Mouse (Mus musculus) hindbrain, embryonic 13.5 days (tissue): Measurements from ENCODE around the gene Tmem200b. TPM values are rescaled to one million over a fixed set of nuclear protein-coding genes. Genes with fewer than 3 reads are reported as not detected.

Experiments used
- ATAC-seq: fragments of 200-750 bp; cut with Nextera tagmentation; 2 replicates; pipeline ENCODE4 v1.8.0; 2017; ENCODE audit warnings: moderate TSS enrichment; ENCODE audit not compliant: low FRiP score
- H3K27ac ChIP-seq: fragments of 300-500 bp; sonication (generic); 2 replicates; pipeline ENCODE4 v1.5.1; 2015; ENCODE audit warnings: inconsistent platforms, mild to moderate bottlenecking, moderate library complexity
- H3K27me3 ChIP-seq: fragments of 300-500 bp; sonication (generic); 2 replicates; pipeline ENCODE4 v1.6.1; 2015; ENCODE audit warnings: mild to moderate bottlenecking, inconsistent platforms
- H3K36me3 ChIP-seq: fragments of 300-500 bp; sonication (generic); 2 replicates; pipeline ENCODE4 v1.6.1; 2015; ENCODE audit warnings: mild to moderate bottlenecking, inconsistent platforms
- H3K4me1 ChIP-seq: fragments of 300-500 bp; sonication (generic); replicated peaks from 2 replicates; pipeline ENCODE4 v1.6.1; 2015; ENCODE audit warnings: inconsistent platforms
- H3K4me2 ChIP-seq: fragments of 300-500 bp; sonication (generic); 2 replicates; pipeline ENCODE4 v1.6.1; 2015; ENCODE audit warnings: inconsistent platforms, mild to moderate bottlenecking, moderate library complexity
- H3K4me3 ChIP-seq: fragments of 300-500 bp; sonication (generic); 2 replicates; pipeline ENCODE4 v1.5.1; 2015; ENCODE audit warnings: mild to moderate bottlenecking, inconsistent platforms
- H3K9ac ChIP-seq: fragments of 300-500 bp; sonication (generic); 2 replicates; pipeline ENCODE4 v1.6.1; 2015; ENCODE audit warnings: mild to moderate bottlenecking, inconsistent platforms
- H3K9me3 ChIP-seq: fragments of 300-500 bp; sonication (generic); 2 replicates; pipeline ENCODE4 v1.6.1; 2016; ENCODE audit warnings: inconsistent platforms
- WGBS: fragments of 180-500 bp; shearing (Covaris S2); methylation state at CpG from one replicate; pipeline ENCODE4 v1.1.7; 2015; 5-methylcytosine and 5-hydroxymethylcytosine counted together
- polyA plus RNA-seq: library from polyadenylated mRNA; unstranded; fragments of >200 nt; fragmentation: Nextera tagmentation; extraction: Ambion mirVana; gene quantifications from 2 replicates; pipeline ENCODE4 v1.2.1, GENCODE M21; 2015

Gene Tmem200b
- polyA plus RNA-seq, 1 experiment from 2014 or later = not detected

- Histone ChIP-seq H3K4me3 (no peak overlapping the region), H3K9ac (no peak overlapping the region), H3K27ac (no peak overlapping the region), H3K4me1 (peaks cover 54% of the 10 kb centered on the region), H3K4me2 (no peak overlapping the region), H3K27me3 (peaks cover 74% of the 10 kb centered on the region), H3K9me3 (no peaks in the 10 kb centered on the region), H3K36me3 (no peaks in the 10 kb centered on the region)
- 5% methylated on average over 9 of the region's 9 CpGs for whole genome bisulfite sequencing
- ATAC-seq = no peak
These were observed 7.4 kb upstream of the Tmem200b start for GRCm38 (mm10) chr4:131914046-131914643.

GRCm38 (mm10) chr4:131914891-131915469 lies 6.6 kb upstream of the Tmem200b start:
- 1% methylated on average over 31 of the region's 31 CpGs for whole genome bisulfite sequencing
- no peak for ATAC-seq
- H3K4me2 ChIP-seq = peak overlapping the region; percentile 52
- H3K4me3 ChIP-seq = peak overlapping the region; percentile 27
- peak overlapping the region; percentile 53 for H3K9ac ChIP-seq
- no peaks in the 10 kb centered on the region for H3K36me3 ChIP-seq
- H3K9me3 ChIP-seq = no peaks in the 10 kb centered on the region
- peaks cover 48% of the 10 kb centered on the region for H3K4me1 ChIP-seq
- H3K27me3 ChIP-seq = peaks cover 83% of the 10 kb centered on the region
- peak overlapping the region; percentile 20; the same call in 1 of the 2 replicates for H3K27ac ChIP-seq

DNA sequence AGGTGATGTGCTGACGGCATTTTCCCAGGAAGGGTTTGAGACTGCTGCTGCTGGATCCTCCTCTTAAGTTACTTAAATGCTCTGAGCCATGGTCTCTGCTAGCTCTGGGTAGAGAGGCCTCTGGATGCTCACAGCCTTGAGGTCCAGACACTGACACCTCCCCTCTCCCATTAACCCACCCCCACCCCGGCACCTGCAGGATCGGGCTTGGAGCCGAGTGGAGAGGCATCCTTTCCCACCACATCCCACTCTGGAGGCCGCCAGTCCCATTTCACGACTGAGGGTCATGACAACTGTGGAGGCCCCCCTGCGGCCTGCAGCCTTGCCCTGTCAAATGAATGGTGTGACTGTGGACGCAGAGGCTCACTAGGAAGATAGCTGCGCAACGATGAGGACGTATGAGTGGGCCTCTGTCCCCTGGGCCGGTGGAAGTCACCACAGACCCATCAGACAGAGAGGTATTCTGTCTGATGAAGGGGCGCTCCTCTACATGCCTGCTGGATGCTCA lies 5.7 kb upstream of the Tmem200b start:
- Histone ChIP-seq H3K4me1 (peaks cover 48% of the 10 kb centered on the region), H3K9me3 (no peaks in the 10 kb centered on the region), H3K4me2 (peak overlapping the region; percentile 52; the same call in 1 of the 2 replicates), H3K27ac (no peak overlapping the region), H3K36me3 (no peaks in the 10 kb centered on the region), H3K27me3 (peaks cover 92% of the 10 kb centered on the region), H3K9ac (no peak overlapping the region), H3K4me3 (peak overlapping the region; percentile 27; the same call in 1 of the 2 replicates)
- peak; percentile 7; the same call in 1 of the 2 replicates for ATAC-seq
- WGBS = 18% methylated on average over 13 of the region's 13 CpGs

- Histone ChIP-seq H3K4me2 (no peak overlapping the region), H3K4me1 (peaks cover 50% of the 10 kb centered on the region)
These were observed 5.1 kb upstream of the Tmem200b start for GRCm38 (mm10) chr4:131916425-131916824.

DNA sequence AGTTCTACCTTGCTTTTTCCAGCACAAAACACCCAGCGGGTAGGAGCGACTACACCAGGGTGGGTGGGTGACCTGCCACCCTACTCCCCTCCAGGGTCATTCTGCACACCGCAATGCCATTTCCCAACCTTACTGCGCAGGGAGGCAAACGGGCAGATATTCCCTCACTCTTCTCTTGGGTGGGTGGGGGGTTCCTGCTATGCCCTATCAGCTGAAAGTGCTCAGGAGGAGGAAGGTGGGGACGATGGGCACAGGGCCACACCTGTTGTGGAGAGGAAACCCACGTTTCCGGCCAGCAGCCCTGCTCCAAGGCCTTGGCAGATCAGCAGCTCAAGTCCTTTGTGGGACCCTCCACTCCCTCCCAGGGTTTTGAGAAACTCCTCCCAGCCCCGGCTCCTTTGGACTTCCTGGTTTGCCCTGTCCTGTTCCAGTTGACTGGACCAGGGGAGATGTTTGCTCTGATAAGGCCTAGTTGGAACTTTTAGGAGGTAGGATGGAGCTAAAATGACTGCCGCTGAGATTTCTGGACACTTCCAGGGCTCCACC lies 4.5 kb upstream of the Tmem200b start:
- WGBS = 83% methylated on average over 10 of the region's 10 CpGs
- H3K9me3 ChIP-seq = no peaks in the 10 kb centered on the region
- no peak overlapping the region for H3K4me3 ChIP-seq
- no peak overlapping the region for H3K27ac ChIP-seq
- H3K36me3 ChIP-seq = no peaks in the 10 kb centered on the region
- peaks cover 98% of the 10 kb centered on the region for H3K27me3 ChIP-seq
- H3K9ac ChIP-seq = no peak overlapping the region
- H3K4me1 ChIP-seq = peaks cover 56% of the 10 kb centered on the region
- no peak overlapping the region for H3K4me2 ChIP-seq
- no peak for ATAC-seq

More at GRCm38 (mm10) chr4:131916425-131916824, 5.1 kb upstream of the Tmem200b start:
- Histone ChIP-seq H3K9ac (no peak overlapping the region), H3K9me3 (no peaks in the 10 kb centered on the region), H3K27me3 (peaks cover 97% of the 10 kb centered on the region), H3K27ac (no peak overlapping the region), H3K4me3 (no peak overlapping the region), H3K36me3 (no peaks in the 10 kb centered on the region)
- 7% methylated on average over 15 of the region's 15 CpGs for WGBS
- peak; percentile 21; the same call in 1 of the 2 replicates for ATAC-seq

DNA sequence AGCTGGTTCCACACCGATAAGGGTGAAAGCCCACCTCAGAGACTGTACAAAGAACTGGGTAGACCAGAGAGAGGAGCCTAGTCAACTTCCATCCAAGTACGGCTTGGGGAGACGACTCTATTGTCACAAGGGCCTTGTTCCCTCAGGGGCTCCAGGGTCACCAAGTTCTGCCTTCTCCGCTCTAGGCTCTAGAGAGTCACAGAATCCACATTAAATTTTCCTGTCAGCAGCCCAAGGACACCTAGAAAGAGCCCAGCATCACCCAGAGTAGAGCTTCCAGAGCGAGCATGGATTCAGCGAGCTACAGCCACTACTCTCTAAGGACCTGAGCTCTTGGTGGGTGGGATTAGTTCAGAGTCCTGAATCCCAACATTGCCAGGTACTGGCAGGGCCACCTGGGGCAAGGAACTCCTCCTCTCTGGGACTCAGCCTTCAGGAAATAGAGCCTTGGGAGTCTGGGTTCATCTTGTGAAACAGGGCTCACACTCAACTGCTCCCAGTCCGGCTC lies 3.5 kb upstream of the Tmem200b start:
- Histone ChIP-seq H3K4me1 (peaks cover 64% of the 10 kb centered on the region), H3K27me3 (peaks cover 98% of the 10 kb centered on the region), H3K9me3 (no peaks in the 10 kb centered on the region), H3K4me2 (no peak overlapping the region), H3K9ac (no peak overlapping the region), H3K4me3 (no peak overlapping the region), H3K27ac (no peak overlapping the region), H3K36me3 (peaks cover 4% of the 10 kb centered on the region; the same call in 1 of the 2 replicates)
- no peak for ATAC-seq
- WGBS = 63% methylated on average over 7 of the region's 7 CpGs

- ATAC-seq = no peak
- Histone ChIP-seq H3K4me2 (no peak overlapping the region), H3K36me3 (peaks cover 7% of the 10 kb centered on the region; the same call in 1 of the 2 replicates), H3K4me3 (no peak overlapping the region), H3K27me3 (peaks cover 98% of the 10 kb centered on the region), H3K9ac (no peak overlapping the region), H3K4me1 (peaks cover 60% of the 10 kb centered on the region), H3K27ac (no peak overlapping the region), H3K9me3 (no peaks in the 10 kb centered on the region)
- 16% methylated on average over 15 of the region's 15 CpGs for WGBS
These were observed 2.7 kb upstream of the Tmem200b start for GRCm38 (mm10) chr4:131918711-131919500.

GRCm38 (mm10) chr4:131919506-131920140 lies 1.9 kb upstream of the Tmem200b start:
- Histone ChIP-seq H3K4me1 (peaks cover 62% of the 10 kb centered on the region), H3K9ac (no peak overlapping the region), H3K27me3 (peaks cover 99% of the 10 kb centered on the region), H3K27ac (no peak overlapping the region), H3K36me3 (peaks cover 13% of the 10 kb centered on the region), H3K9me3 (no peaks in the 10 kb centered on the region), H3K4me3 (no peak overlapping the region; the same call in 1 of the 2 replicates), H3K4me2 (no peak overlapping the region; the same call in 1 of the 2 replicates)
- WGBS = 14% methylated on average over 15 of the region's 15 CpGs
- no peak for ATAC-seq

GRCm38 (mm10) chr4:131920141-131920594 lies 1.4 kb upstream of the Tmem200b start:
- Histone ChIP-seq H3K9me3 (no peaks in the 10 kb centered on the region), H3K27me3 (peaks cover 100% of the 10 kb centered on the region), H3K4me3 (peak overlapping the region; percentile 50), H3K27ac (no peak overlapping the region), H3K4me1 (peaks cover 62% of the 10 kb centered on the region), H3K36me3 (peaks cover 18% of the 10 kb centered on the region), H3K9ac (peak overlapping the region; percentile 71; the same call in 1 of the 2 replicates), H3K4me2 (peak overlapping the region; percentile 83)
- WGBS = 2% methylated on average over 40 of the region's 51 CpGs
- ATAC-seq = no peak

GRCm38 (mm10) chr4:131920595-131921351 lies 798 bp upstream of the Tmem200b start:
- H3K9ac ChIP-seq = peak overlapping the region; percentile 71
- H3K27ac ChIP-seq = no peak overlapping the region
- WGBS = under 1% methylated on average over 58 of the region's 76 CpGs
- H3K36me3 ChIP-seq = peaks cover 24% of the 10 kb centered on the region
- peak overlapping the region; percentile 83 for H3K4me2 ChIP-seq
- H3K27me3 ChIP-seq = peaks cover 100% of the 10 kb centered on the region
- no peaks in the 10 kb centered on the region for H3K9me3 ChIP-seq
- H3K4me1 ChIP-seq = peaks cover 56% of the 10 kb centered on the region
- no peak for ATAC-seq
- H3K4me3 ChIP-seq = peak overlapping the region; percentile 50

DNA sequence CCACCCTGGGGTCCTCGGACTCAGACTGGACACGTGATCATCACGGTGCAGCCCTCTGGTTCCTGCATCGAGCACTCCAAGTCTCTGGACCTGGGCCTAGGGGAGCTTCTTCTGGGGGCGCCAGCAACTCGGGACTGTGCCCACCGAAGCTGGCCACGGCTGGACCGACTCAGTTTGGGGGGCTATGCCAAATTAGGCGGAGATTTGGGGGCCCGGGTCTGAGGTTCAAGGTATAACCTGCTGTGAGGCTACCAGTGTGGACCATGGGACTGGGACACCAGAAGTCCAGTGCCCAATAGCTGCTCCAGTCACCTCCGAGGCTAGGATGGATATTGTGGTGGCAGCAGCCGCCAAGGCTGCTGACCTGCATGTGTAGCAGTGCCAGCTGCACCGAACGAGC lies 833 bp downstream of the Tmem200b start:
- WGBS = 61% methylated on average over 15 of the region's 15 CpGs

More for the DNA sequence above, 833 bp downstream of the Tmem200b start:
- H3K4me2 ChIP-seq = peak overlapping the region; percentile 83
- peaks cover 49% of the 10 kb centered on the region for H3K4me1 ChIP-seq
- H3K9me3 ChIP-seq = no peaks in the 10 kb centered on the region
- H3K27me3 ChIP-seq = peaks cover 94% of the 10 kb centered on the region
- peak overlapping the region; percentile 71 for H3K9ac ChIP-seq
- no peak for ATAC-seq
- peaks cover 41% of the 10 kb centered on the region for H3K36me3 ChIP-seq
- H3K27ac ChIP-seq = no peak overlapping the region
- peak overlapping the region; percentile 50 for H3K4me3 ChIP-seq
